Mouse (Mus musculus): ENCODE data around the gene Dedd. TPM values are rescaled to one million over a fixed set of nuclear protein-coding genes. Genes with fewer than 3 reads are reported as not detected.

The Dedd gene
- total RNA-seq, 2 experiments from 2014 or later = 35.9 to 38.1 TPM

GRCm38 (mm10) chr1:171349210-171349609 is 20.3 kb downstream of the Dedd start:
- intact Hi-C loops (cut with DNase I) = no loop called here

DNA sequence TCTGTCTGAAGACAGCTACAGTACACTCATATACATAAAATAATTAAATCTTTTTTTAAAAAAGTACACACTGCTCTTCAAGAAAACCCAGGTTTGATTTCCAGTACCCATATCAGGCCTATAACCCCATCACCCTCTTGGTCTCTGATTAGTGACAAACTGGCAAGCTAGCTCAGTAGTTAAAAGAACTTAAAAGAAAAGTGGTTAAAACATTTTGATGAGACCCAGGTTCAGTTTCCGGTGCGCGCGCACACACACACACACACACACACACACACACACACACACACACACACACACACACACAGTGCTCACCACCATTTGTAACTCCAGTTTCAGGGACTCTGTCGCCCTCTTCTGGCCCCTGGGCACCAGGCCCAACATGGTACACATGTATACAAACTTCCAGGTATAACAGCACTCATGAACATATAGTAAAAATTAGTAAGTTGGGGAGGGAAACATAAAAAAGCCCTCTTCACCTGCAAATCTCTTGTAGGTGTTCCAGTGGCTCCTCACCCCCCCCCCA is 26.9 kb downstream of the Dedd start:
- no peak for DNase-seq (ENCODE audit: low spot score in 2 of 2)
- intact Hi-C loops (cut with DNase I) = no loop called here

More at GRCm38 (mm10) chr1:171349210-171349609, 20.3 kb downstream of the Dedd start:
- no peak for DNase-seq (ENCODE audit: low spot score in 2 of 2)

DNA sequence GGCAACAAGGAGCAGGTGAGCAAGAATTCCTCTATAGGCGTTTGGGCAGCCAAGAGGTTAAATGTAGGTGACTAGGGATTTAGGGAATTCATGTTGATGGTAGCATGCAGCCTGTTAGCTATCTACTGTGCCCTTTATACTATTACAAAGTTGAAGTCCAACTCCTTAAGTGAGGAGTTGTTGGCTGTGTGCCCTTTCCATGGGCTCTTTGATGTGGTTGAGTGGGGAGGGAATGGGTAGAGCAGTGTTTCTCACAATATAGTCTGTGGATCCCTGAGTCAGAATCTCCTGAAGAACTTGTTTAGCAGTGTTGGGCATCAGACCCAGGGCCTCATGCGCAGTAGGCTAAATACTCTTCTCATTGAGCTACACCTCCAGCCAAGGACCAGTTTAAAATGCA is 27.9 kb downstream of the Dedd start:
- no peak for DNase-seq (ENCODE audit: low spot score in 2 of 2)

DNA sequence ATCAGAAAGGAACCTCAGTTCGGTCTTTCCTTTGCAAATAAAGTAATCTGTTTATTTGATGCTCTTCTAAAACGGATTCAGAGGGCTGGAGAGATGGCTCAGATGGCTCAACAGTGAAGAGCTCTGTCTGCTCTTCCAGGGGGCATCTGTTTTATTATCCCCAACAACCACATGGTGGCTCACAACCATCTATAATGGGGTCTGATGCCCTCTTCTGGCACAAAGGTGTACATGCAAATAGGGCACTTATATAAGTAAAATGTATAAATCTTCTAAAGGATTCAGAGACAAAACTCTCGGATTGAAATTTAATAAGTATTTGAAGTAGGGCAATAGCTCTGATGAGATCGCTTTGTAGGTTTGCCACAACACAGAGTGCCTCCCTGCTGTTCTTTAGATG is 29.5 kb downstream of the Dedd start:
- intact Hi-C loops (cut with DNase I) = no loop called here

More for the DNA sequence above, 27.9 kb downstream of the Dedd start:
- intact Hi-C loops (cut with DNase I) = no loop called here

GRCm38 (mm10) chr1:171360253-171360652 is 31.3 kb downstream of the Dedd start:
- intact Hi-C loops (cut with DNase I) = loop anchor here (2.0 to 10.0 kb wide), 4 partner anchors 52 to 205 kb away; partner anchors contain the start of genes Alyref2 and Usf1
- peak; percentile 20 to 48 for DNase-seq (ENCODE audit: low spot score in 2 of 2)

More for the DNA sequence above, 29.5 kb downstream of the Dedd start:
- DNase-seq (ENCODE audit: low spot score in 2 of 2) = peak; percentile 53 to 81

DNA sequence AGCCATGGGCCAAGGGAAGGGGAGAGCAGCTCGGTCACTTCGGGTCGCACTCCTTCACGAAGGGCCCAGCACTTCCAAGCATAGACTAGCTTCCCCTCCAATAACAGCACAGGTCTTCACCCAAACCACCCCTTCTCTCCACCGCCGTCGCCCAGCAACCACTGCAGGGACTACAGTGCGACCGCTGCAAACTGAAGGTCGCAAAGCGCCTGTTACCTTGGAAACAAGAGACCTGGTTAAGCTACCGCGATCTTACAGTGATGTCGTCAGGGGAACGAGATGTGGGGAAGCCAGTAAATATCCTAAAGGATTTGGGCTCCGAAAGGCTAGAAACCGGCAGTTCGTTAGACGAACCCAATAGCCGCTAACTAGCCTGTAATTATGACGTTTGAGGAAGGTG is 31.7 kb downstream of the Dedd start, which contains the start of gene Klhdc9:
Gene Klhdc9 (minus strand): TSS at position 143 of the 400 bp plus-strand sequence.
- intact Hi-C loops (cut with DNase I) = loop anchor here (2.0 to 10.0 kb wide), 4 partner anchors 52 to 204 kb away; partner anchors contain the start of genes Alyref2 and Usf1
- DNase-seq (ENCODE audit: low spot score in 2 of 2) = peak; percentile 90 to 98

- DNase-seq (ENCODE audit: low spot score in 2 of 2) = peak; percentile 81 to 84
These were observed 32.5 kb downstream of the Dedd start for GRCm38 (mm10) chr1:171361106-171362103.

DNA sequence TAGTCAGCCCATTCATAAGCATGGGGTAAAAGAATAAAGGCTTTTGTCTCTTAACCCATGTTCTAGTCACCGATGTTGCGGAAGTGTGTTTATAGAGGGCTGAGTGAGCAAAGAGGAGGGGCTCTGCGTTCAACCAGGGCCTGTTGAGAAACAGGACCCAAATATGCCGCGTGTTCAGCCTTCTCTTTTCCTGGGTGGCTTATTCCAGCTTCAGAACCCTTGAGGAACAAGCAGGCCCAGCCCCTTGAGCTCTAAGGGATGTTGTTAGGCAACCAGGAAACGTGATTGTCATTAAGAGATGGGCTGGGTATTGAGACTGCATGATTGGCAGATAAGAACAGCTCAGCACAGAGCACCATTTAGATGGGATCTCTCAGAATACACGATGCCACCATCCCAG is 37.0 kb downstream of the Dedd start:
- DNase-seq (ENCODE audit: low spot score in 2 of 2) = no peak
- intact Hi-C loops (cut with DNase I) = loop anchor here (10.0 kb wide), 1 partner anchor 199 kb away; no protein-coding TSS in a partner anchor

More at GRCm38 (mm10) chr1:171361106-171362103, 32.5 kb downstream of the Dedd start:
- intact Hi-C loops (cut with DNase I) = loop anchor here (2.0 to 10.0 kb wide), 4 partner anchors 51 to 203 kb away; partner anchors contain the start of genes Alyref2 and Usf1

DNA sequence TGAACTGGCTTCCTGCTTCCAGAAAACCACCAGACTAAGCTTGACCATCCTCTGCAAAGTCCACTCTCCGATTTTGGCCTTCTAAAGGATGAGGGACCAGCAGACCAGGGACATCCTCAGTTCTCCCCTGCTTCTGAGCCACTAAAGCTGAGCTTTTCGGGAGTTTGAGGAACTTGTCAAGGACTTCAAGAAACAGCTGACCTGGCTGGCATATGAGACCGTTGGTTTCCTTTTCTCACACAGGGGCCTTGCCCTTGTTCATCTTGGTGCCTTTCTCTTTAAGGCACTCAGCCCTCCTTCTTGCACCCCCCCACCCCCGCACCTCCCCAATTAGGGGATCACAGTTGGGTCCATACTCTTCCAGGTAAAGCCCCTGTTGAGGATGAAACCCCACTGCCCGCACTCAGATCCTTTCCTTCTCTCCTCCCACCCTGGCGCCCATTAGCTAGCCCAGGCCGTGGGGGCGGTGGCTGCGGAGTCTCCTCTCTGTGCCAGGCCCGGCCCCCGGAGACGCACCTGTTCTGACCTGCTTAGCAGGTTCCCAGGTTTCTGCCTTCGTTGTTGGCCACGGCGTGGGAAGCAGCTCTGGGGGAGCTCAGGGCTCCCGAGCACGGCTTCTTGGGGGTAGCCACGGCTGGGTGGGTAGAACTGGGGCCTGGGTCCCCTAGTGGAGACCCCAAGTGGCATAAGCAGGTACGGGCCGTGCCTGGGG is 41.1 kb downstream of the Dedd start, which contains the start of gene Nectin4:
Gene Nectin4 (plus strand): TSS at position 255 of the 712 bp plus-strand sequence.
- intact Hi-C loops (cut with DNase I) = loop anchor here (10.0 kb wide), 1 partner anchor 195 kb away; no protein-coding TSS in a partner anchor

GRCm38 (mm10) chr1:171372880-171373279 is 43.9 kb downstream of the Dedd start:
- DNase-seq (ENCODE audit: low spot score in 2 of 2) = no peak
- intact Hi-C loops (cut with DNase I) = no loop called here

More for the DNA sequence above, 41.1 kb downstream of the Dedd start, which contains the start of gene Nectin4:
- no peak for DNase-seq (ENCODE audit: low spot score in 2 of 2)

DNA sequence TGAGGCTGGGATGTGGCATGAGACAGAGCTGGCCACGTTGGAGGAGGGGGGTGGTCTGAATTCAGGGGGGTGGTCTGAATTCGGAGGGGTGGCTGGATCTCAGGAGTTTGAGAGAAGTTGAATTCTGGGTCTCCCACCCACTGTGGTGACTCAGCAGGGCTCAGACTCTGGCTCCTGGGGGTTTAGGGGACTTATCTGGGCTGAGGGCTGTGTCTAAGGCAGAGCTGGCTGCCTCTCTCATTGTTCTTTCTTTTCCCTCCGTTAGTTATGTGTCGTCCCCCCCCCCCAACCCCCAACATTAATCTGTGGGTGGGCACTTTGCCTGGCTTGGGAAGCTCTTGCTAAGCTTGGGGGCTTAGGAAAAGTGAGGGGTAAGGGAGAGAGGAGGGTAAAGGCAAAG is 45.0 kb downstream of the Dedd start:
- intact Hi-C loops (cut with DNase I) = no loop called here
- DNase-seq (ENCODE audit: low spot score in 2 of 2) = no peak

GRCm38 (mm10) chr1:171375646-171376097 is 46.7 kb downstream of the Dedd start:
- no peak for DNase-seq (ENCODE audit: low spot score in 2 of 2)
- intact Hi-C loops (cut with DNase I) = loop anchor here (5.0 kb wide), 1 partner anchor 102 kb away; no protein-coding TSS in a partner anchor

DNA sequence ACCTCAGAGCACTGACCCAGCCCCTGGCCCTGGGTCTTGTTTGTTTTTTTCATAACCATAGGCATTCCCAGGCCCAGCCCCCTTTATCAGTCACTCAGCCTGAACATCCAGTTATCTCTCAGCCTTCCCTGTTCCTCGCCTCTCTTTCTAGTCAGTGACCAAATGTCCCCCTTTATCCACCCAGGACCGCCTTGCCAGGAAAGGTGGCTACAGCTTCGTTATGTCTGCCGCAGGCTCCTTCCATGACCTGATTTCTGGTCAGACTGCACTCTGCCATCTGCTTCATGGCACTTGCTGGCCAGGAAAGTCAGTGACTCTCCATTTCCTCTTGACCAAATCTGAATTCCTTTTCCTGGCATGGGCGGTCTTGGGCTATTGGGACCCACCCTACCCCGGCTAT is 49.4 kb downstream of the Dedd start:
- no peak for DNase-seq (ENCODE audit: low spot score in 2 of 2)

DNA sequence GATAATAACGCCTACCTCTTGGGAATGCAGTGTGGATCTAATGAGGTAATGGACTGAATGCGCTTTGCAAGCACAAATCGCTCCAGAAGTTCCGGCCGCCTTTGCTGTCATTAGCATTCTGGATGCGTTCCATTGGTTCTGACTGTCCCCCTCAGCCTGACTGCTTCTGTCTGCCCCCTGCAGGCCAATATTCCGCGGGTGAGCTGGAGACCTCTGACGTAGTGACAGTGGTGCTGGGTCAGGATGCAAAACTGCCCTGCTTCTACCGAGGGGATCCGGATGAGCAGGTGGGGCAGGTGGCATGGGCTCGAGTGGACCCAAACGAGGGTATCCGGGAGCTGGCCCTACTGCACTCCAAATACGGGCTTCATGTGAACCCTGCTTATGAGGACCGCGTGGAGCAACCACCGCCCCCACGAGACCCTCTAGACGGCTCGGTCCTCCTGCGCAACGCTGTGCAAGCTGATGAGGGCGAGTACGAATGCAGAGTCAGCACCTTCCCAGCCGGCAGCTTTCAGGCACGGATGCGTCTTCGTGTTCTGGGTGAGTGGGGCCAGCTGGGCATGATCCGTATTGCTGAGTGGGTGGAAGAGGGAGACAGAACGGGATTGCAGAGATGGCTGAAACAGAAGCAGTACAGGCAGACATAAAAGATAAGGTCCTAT is 51.1 kb downstream of the Dedd start:
- peak; percentile 75 to 86 for DNase-seq (ENCODE audit: low spot score in 2 of 2)
- intact Hi-C loops (cut with DNase I) = loop anchor here (5.0 kb wide), 1 partner anchor 97 kb away; no protein-coding TSS in a partner anchor

More for the DNA sequence above, 49.4 kb downstream of the Dedd start:
- intact Hi-C loops (cut with DNase I) = loop anchor here (5.0 kb wide), 1 partner anchor 99 kb away; no protein-coding TSS in a partner anchor

GRCm38 (mm10) chr1:171382096-171382620 is 53.2 kb downstream of the Dedd start:
- DNase-seq (ENCODE audit: low spot score in 2 of 2) = no peak
- intact Hi-C loops (cut with DNase I) = no loop called here

DNA sequence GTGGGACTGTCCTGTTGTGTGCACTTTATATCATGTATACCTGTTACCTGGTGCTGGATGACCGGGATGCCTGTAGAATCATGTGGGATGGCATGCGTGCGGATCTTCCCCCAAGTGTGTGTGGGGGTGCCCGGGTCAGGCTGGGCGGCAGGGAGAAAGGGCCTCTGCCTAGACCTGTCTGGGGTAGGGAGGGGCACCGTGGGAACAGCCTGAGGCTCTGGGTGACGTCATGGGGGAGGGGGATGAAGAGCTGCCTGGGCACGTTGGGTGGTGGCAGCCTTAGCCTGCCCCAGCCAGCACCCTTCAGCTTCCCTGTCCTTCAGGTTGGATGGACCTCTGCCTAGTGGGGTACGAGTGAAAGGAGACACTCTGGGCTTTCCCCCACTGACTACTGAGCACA is 55.4 kb downstream of the Dedd start:
- intact Hi-C loops (cut with DNase I) = no loop called here
- no peak for DNase-seq (ENCODE audit: low spot score in 2 of 2)

- intact Hi-C loops (cut with DNase I) = no loop called here
These were observed 56.2 kb downstream of the Dedd start for GRCm38 (mm10) chr1:171385171-171385570.

GRCm38 (mm10) chr1:171387099-171387498 is 58.2 kb downstream of the Dedd start:
- DNase-seq (ENCODE audit: low spot score in 2 of 2) = no peak
- intact Hi-C loops (cut with DNase I) = no loop called here

More at GRCm38 (mm10) chr1:171385171-171385570, 56.2 kb downstream of the Dedd start:
- no peak for DNase-seq (ENCODE audit: low spot score in 2 of 2)

All from left cerebral cortex, postnatal 14 days (tissue).